Mouse (Mus musculus): ENCODE results near the gene Stx1a. TPM values are rescaled to one million over a fixed set of nuclear protein-coding genes. Genes with fewer than 3 reads are reported as not detected.

Gene Stx1a
- polyA plus RNA-seq, 1 experiment from 2014 or later, result 8.2 TPM

Other genes starting within 250 kb of the Stx1a start
- gene Tmem270, start 116.7 kb upstream of the Stx1a start, polyA plus RNA-seq (2015; fragmentation: Nextera tagmentation; extraction: Ambion mirVana), result not detected in 2 replicates
- gene Cldn13, start 108.0 kb upstream of the Stx1a start, polyA plus RNA-seq (2015; fragmentation: Nextera tagmentation; extraction: Ambion mirVana), result 3.2 and 9.9 TPM in 2 replicates
- gene Mettl27, start 91.1 kb upstream of the Stx1a start, polyA plus RNA-seq (2015; fragmentation: Nextera tagmentation; extraction: Ambion mirVana), result 9.3 and 10.4 TPM in 2 replicates
- gene Cldn4, start 76.5 kb upstream of the Stx1a start, polyA plus RNA-seq (2015; fragmentation: Nextera tagmentation; extraction: Ambion mirVana), result 1.6 and 1.7 TPM in 2 replicates
- gene Cldn3, start 37.3 kb upstream of the Stx1a start, polyA plus RNA-seq (2015; fragmentation: Nextera tagmentation; extraction: Ambion mirVana), result 6.3 and 7.0 TPM in 2 replicates
- 59.1 and 65.8 TPM in 2 replicates for gene Abhd11, start 14.3 kb upstream of the Stx1a start, polyA plus RNA-seq (2015; fragmentation: Nextera tagmentation; extraction: Ambion mirVana)
- gene Dnajc30, start 40.7 kb downstream of the Stx1a start, polyA plus RNA-seq (2015; fragmentation: Nextera tagmentation; extraction: Ambion mirVana), result 26.4 and 28.1 TPM in 2 replicates
- gene Bud23, start 41.5 kb downstream of the Stx1a start, polyA plus RNA-seq (2015; fragmentation: Nextera tagmentation; extraction: Ambion mirVana), result 70.8 and 71.2 TPM in 2 replicates
- gene Vps37d, start 54.8 kb downstream of the Stx1a start, polyA plus RNA-seq (2015; fragmentation: Nextera tagmentation; extraction: Ambion mirVana), result 3.0 and 3.3 TPM in 2 replicates
- 1.2 and 1.3 TPM in 2 replicates for gene Mlxipl, start 66.4 kb downstream of the Stx1a start, polyA plus RNA-seq (2015; fragmentation: Nextera tagmentation; extraction: Ambion mirVana)
- gene Tbl2, start 126.2 kb downstream of the Stx1a start, polyA plus RNA-seq (2015; fragmentation: Nextera tagmentation; extraction: Ambion mirVana), result 18.0 and 18.1 TPM in 2 replicates
- gene Bcl7b, start 144.8 kb downstream of the Stx1a start, polyA plus RNA-seq (2015; fragmentation: Nextera tagmentation; extraction: Ambion mirVana), result 33.7 and 38.0 TPM in 2 replicates
- 21.9 and 24.4 TPM in 2 replicates for gene Baz1b, start 163.8 kb downstream of the Stx1a start, polyA plus RNA-seq (2015; fragmentation: Nextera tagmentation; extraction: Ambion mirVana)
- 5.4 and 6.4 TPM in 2 replicates for gene Fzd9, start 227.7 kb downstream of the Stx1a start, polyA plus RNA-seq (2015; fragmentation: Nextera tagmentation; extraction: Ambion mirVana)

All from heart, embryonic 13.5 days (tissue).